Mouse (Mus musculus): ENCODE results near the gene Agbl4. TPM values are rescaled to one million over a fixed set of nuclear protein-coding genes. Genes with fewer than 3 reads are reported as not detected.
A peak's percentile ranks its signal among the peaks of the same experiment; 100 is the strongest.

The Agbl4 gene
- polyA plus RNA-seq, 1 experiment from 2014 or later: 2.1 TPM

GRCm38 (mm10) chr4:110641417-110641816 is 244.0 kb downstream of the Agbl4 start:
- Histone ChIP-seq H3K27ac (no peak overlapping the region), H3K27me3 (no peaks in the 10 kb centered on the region), H3K4me1 (no peaks in the 10 kb centered on the region), H3K36me3 (no peaks in the 10 kb centered on the region), H3K9me3 (replicated peaks) (no peaks in the 10 kb centered on the region), H3K4me2 (replicated peaks) (no peak overlapping the region), H3K4me3 (no peak overlapping the region), H3K9ac (no peak overlapping the region)
- WGBS: 95% methylated on average over 3 of the region's 3 CpGs
- ATAC-seq (ENCODE audit: low FRiP score): no peak

GRCm38 (mm10) chr4:110662940-110663339 is 265.5 kb downstream of the Agbl4 start:
- Histone ChIP-seq H3K9me3 (replicated peaks) (no peaks in the 10 kb centered on the region), H3K4me1 (no peaks in the 10 kb centered on the region), H3K27ac (no peak overlapping the region), H3K4me2 (replicated peaks) (no peak overlapping the region), H3K9ac (no peak overlapping the region), H3K4me3 (no peak overlapping the region), H3K36me3 (no peaks in the 10 kb centered on the region), H3K27me3 (no peaks in the 10 kb centered on the region)
- ATAC-seq (ENCODE audit: low FRiP score): no peak
- WGBS: 85% methylated on average over 2 of the region's 2 CpGs

DNA sequence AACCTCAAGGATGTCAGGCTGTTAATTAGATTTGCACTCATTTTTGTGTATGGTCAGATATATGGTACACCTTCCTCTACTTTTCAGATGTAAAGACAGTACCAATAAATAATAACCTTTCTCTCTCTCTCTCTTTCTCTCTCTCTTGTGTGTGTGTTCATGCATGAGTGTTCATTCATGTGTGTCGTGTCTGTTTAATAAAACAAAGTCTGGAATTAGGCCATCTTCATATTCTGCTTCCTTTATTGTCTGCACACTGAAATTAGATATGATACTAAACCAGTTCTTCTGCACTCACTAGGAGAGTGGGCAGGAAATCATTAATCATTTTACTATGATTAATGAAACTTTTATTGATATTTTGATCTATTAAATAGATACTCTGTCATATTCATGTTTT is 276.7 kb downstream of the Agbl4 start:
- H3K4me1 ChIP-seq: no peaks in the 10 kb centered on the region
- no peak overlapping the region for H3K9ac ChIP-seq
- H3K4me2 ChIP-seq (replicated peaks): no peak overlapping the region
- 85% methylated on average over 1 of the region's 1 CpGs for WGBS
- H3K4me3 ChIP-seq: no peak overlapping the region
- no peaks in the 10 kb centered on the region for H3K27me3 ChIP-seq
- H3K36me3 ChIP-seq: no peaks in the 10 kb centered on the region
- no peak for ATAC-seq (ENCODE audit: low FRiP score)
- H3K9me3 ChIP-seq (replicated peaks): no peaks in the 10 kb centered on the region
- H3K27ac ChIP-seq: no peak overlapping the region

GRCm38 (mm10) chr4:110735141-110735540 is 337.7 kb downstream of the Agbl4 start:
- WGBS: 80% methylated on average over 1 of the region's 1 CpGs
- Histone ChIP-seq H3K9me3 (replicated peaks) (no peaks in the 10 kb centered on the region), H3K27ac (no peak overlapping the region), H3K9ac (no peak overlapping the region), H3K4me1 (no peaks in the 10 kb centered on the region), H3K36me3 (no peaks in the 10 kb centered on the region), H3K27me3 (no peaks in the 10 kb centered on the region), H3K4me2 (replicated peaks) (no peak overlapping the region), H3K4me3 (no peak overlapping the region)
- peak; percentile 38; the same call in 1 of the 2 replicates for ATAC-seq (ENCODE audit: low FRiP score)

DNA sequence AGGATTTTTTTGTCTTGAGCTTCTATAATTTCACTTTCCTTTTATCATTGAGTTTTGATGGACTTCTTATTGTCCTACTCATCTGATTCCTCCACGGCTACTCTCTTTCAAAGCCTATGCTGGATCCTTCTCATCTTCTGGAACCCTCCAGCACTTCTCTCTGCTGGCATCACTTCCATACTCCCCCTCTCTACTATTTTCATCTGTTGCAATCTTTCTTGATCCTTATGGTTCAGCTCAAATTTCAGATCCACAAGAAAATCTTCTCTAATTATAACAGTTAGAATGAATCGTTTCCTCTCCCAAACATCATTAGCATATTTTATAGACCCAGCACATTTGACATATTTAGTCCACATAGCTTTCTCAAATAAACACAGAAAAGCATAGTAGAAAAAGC is 360.5 kb downstream of the Agbl4 start:
- no peak overlapping the region for H3K9ac ChIP-seq
- H3K9me3 ChIP-seq (replicated peaks): no peaks in the 10 kb centered on the region
- no peaks in the 10 kb centered on the region for H3K27me3 ChIP-seq
- ATAC-seq (ENCODE audit: low FRiP score): no peak
- H3K4me1 ChIP-seq: no peaks in the 10 kb centered on the region
- no peaks in the 10 kb centered on the region for H3K36me3 ChIP-seq
- no peak overlapping the region for H3K4me3 ChIP-seq
- H3K27ac ChIP-seq: no peak overlapping the region
- WGBS: 88% methylated on average over 2 of the region's 2 CpGs
- no peak overlapping the region for H3K4me2 ChIP-seq (replicated peaks)

- Histone ChIP-seq H3K4me2 (replicated peaks) (no peak overlapping the region), H3K27ac (no peak overlapping the region), H3K9ac (no peak overlapping the region), H3K36me3 (no peaks in the 10 kb centered on the region), H3K4me1 (no peaks in the 10 kb centered on the region), H3K4me3 (no peak overlapping the region), H3K27me3 (no peaks in the 10 kb centered on the region), H3K9me3 (replicated peaks) (no peaks in the 10 kb centered on the region)
- no peak for ATAC-seq (ENCODE audit: low FRiP score)
- WGBS: 85% methylated on average over 4 of the region's 4 CpGs
Observed at GRCm38 (mm10) chr4:110788596-110788995, 391.1 kb downstream of the Agbl4 start.

GRCm38 (mm10) chr4:110799902-110800301 is 402.4 kb downstream of the Agbl4 start:
- H3K36me3 ChIP-seq: no peaks in the 10 kb centered on the region
- H3K27me3 ChIP-seq: no peaks in the 10 kb centered on the region
- H3K4me2 ChIP-seq (replicated peaks): no peak overlapping the region
- ATAC-seq (ENCODE audit: low FRiP score): no peak
- H3K9me3 ChIP-seq (replicated peaks): no peaks in the 10 kb centered on the region
- H3K4me1 ChIP-seq: no peaks in the 10 kb centered on the region
- 84% methylated on average over 4 of the region's 4 CpGs for WGBS
- no peak overlapping the region for H3K27ac ChIP-seq
- H3K9ac ChIP-seq: no peak overlapping the region
- H3K4me3 ChIP-seq: no peak overlapping the region

GRCm38 (mm10) chr4:110810947-110811346 is 413.5 kb downstream of the Agbl4 start:
- H3K36me3 ChIP-seq: no peaks in the 10 kb centered on the region
- no peak overlapping the region for H3K4me2 ChIP-seq (replicated peaks)
- no peak for ATAC-seq (ENCODE audit: low FRiP score)
- WGBS: 85% methylated on average over 1 of the region's 1 CpGs
- no peaks in the 10 kb centered on the region for H3K4me1 ChIP-seq
- no peak overlapping the region for H3K9ac ChIP-seq
- H3K27me3 ChIP-seq: no peaks in the 10 kb centered on the region
- no peaks in the 10 kb centered on the region for H3K9me3 ChIP-seq (replicated peaks)
- no peak overlapping the region for H3K4me3 ChIP-seq
- no peak overlapping the region for H3K27ac ChIP-seq

GRCm38 (mm10) chr4:110832776-110833175 is 435.3 kb downstream of the Agbl4 start:
- no peak for ATAC-seq (ENCODE audit: low FRiP score)
- WGBS: 73% methylated on average over 1 of the region's 1 CpGs
- no peaks in the 10 kb centered on the region for H3K27me3 ChIP-seq

GRCm38 (mm10) chr4:110879719-110880443 is 482.4 kb downstream of the Agbl4 start:
- Histone ChIP-seq H3K4me3 (no peak overlapping the region), H3K36me3 (no peaks in the 10 kb centered on the region), H3K27me3 (no peaks in the 10 kb centered on the region), H3K9ac (no peak overlapping the region), H3K9me3 (replicated peaks) (no peaks in the 10 kb centered on the region), H3K4me1 (no peaks in the 10 kb centered on the region), H3K27ac (no peak overlapping the region), H3K4me2 (replicated peaks) (no peak overlapping the region)
- 86% methylated on average over 2 of the region's 2 CpGs for WGBS
- ATAC-seq (ENCODE audit: low FRiP score): no peak

More at GRCm38 (mm10) chr4:110832776-110833175, 435.3 kb downstream of the Agbl4 start:
- Histone ChIP-seq H3K4me1 (no peaks in the 10 kb centered on the region), H3K36me3 (no peaks in the 10 kb centered on the region), H3K9me3 (replicated peaks) (no peaks in the 10 kb centered on the region), H3K4me3 (no peak overlapping the region), H3K4me2 (replicated peaks) (no peak overlapping the region), H3K9ac (no peak overlapping the region), H3K27ac (no peak overlapping the region)

GRCm38 (mm10) chr4:110916061-110916460 is 518.6 kb downstream of the Agbl4 start:
- Histone ChIP-seq H3K4me3 (no peak overlapping the region), H3K36me3 (no peaks in the 10 kb centered on the region)
- ATAC-seq (ENCODE audit: low FRiP score): no peak

DNA sequence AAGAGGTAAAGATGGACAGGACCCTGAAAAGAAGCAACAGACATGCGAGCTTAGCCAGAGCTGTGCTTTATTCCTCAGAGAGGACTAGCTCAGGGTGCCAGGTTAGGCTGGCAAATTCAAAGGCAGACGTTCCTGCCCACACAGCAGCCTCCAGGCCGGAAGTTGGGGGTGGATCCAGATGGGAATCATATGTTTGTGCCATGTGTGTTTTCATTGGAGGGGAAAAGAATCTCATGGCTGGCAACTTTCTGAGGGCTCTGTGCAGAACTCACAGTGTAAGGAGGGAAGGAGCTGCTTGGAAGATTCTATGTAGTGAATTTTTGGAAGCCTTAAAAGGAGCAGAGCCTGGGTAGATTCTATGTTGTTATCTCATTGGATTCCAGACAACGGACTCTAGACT is 519.1 kb downstream of the Agbl4 start:
- H3K9ac ChIP-seq: no peak overlapping the region
- 63% methylated on average over 4 of the region's 4 CpGs for WGBS
- no peak for ATAC-seq (ENCODE audit: low FRiP score)
- H3K9me3 ChIP-seq (replicated peaks): no peaks in the 10 kb centered on the region
- no peaks in the 10 kb centered on the region for H3K4me1 ChIP-seq
- H3K36me3 ChIP-seq: no peaks in the 10 kb centered on the region
- H3K27me3 ChIP-seq: no peaks in the 10 kb centered on the region
- no peak overlapping the region for H3K27ac ChIP-seq
- H3K4me2 ChIP-seq (replicated peaks): no peak overlapping the region
- no peak overlapping the region for H3K4me3 ChIP-seq

More at GRCm38 (mm10) chr4:110916061-110916460, 518.6 kb downstream of the Agbl4 start:
- Histone ChIP-seq H3K27ac (no peak overlapping the region), H3K4me1 (no peaks in the 10 kb centered on the region), H3K4me2 (replicated peaks) (no peak overlapping the region), H3K9me3 (replicated peaks) (no peaks in the 10 kb centered on the region), H3K9ac (no peak overlapping the region), H3K27me3 (no peaks in the 10 kb centered on the region)

GRCm38 (mm10) chr4:110921013-110921412 is 523.6 kb downstream of the Agbl4 start:
- Histone ChIP-seq H3K9ac (no peak overlapping the region), H3K27me3 (no peaks in the 10 kb centered on the region), H3K36me3 (no peaks in the 10 kb centered on the region), H3K4me2 (replicated peaks) (no peak overlapping the region), H3K4me3 (no peak overlapping the region), H3K9me3 (replicated peaks) (no peaks in the 10 kb centered on the region), H3K27ac (no peak overlapping the region), H3K4me1 (no peaks in the 10 kb centered on the region)
- ATAC-seq (ENCODE audit: low FRiP score): no peak
- 90% methylated on average over 3 of the region's 3 CpGs for WGBS
